Mouse (Mus musculus) CH12.LX (cell line): ENCODE measurements around the gene Klhl24. TPM values are rescaled to one million over a fixed set of nuclear protein-coding genes. Genes with fewer than 3 reads are reported as not detected.
A peak's percentile ranks its signal among the peaks of the same experiment; 100 is the strongest.

ENCODE experiments used
- DNase-seq: peaks from one replicate; pipeline ENCODE4 v3.0.0-alpha.2; 2013; ENCODE audit errors: extremely low read depth
- H3K27ac ChIP-seq: 2 replicates; pipeline ENCODE4 v1.5.1; 2012; ENCODE audit warnings: low read depth, mild to moderate bottlenecking, control low read depth, moderate library complexity; ENCODE audit not compliant: insufficient read depth
- H3K27me3 ChIP-seq: replicated peaks from 2 replicates; pipeline ENCODE3; 2012; ENCODE audit warnings: inconsistent platforms
- H3K36me3 ChIP-seq, 2 experiments: replicated peaks in 1 of 2; 2 replicates each; pipeline versions ENCODE3 to v1.6.1; 2012; ENCODE audit warnings: inconsistent platforms in 1 of 2, low read length in 1 of 2, mild to moderate bottlenecking in 1 of 2, mixed read lengths in 1 of 2, moderate library complexity in 1 of 2; ENCODE audit not compliant: control insufficient read depth in 1 of 2, insufficient read depth in 1 of 2
- H3K4me1 ChIP-seq, 2 experiments: 2 replicates each; pipeline ENCODE4 v1.6.1; 2012; ENCODE audit warnings: inconsistent platforms in 1 of 2, moderate library complexity in 1 of 2; ENCODE audit not compliant: insufficient read depth in 2 of 2, control insufficient read depth in 1 of 2
- H3K4me2 ChIP-seq: 2 replicates; pipeline ENCODE4 v1.6.1; 2012; ENCODE audit warnings: low read depth, mild to moderate bottlenecking, control low read depth; ENCODE audit not compliant: poor library complexity, insufficient read depth, severe bottlenecking
- H3K4me3 ChIP-seq, 3 experiments: fragments of 150-350 bp in 1 of 3; sonication (generic) in 1 of 3; replicated peaks in 1 of 3; 2 replicates each; pipeline versions ENCODE3 to v1.5.1; 2011 to 2012; ENCODE audit warnings: low read depth in 2 of 3, low read length in 2 of 3, mild to moderate bottlenecking in 2 of 3, moderate library complexity in 2 of 3, control low read depth in 1 of 3, improper control_type of control experiment in 1 of 3, inconsistent platforms in 1 of 3, mixed read lengths in 1 of 3; ENCODE audit not compliant: poor library complexity in 1 of 3
- H3K79me2 ChIP-seq: replicated peaks from 2 replicates; pipeline ENCODE4 v1.6.1; 2012; ENCODE audit warnings: mild to moderate bottlenecking, moderate library complexity; ENCODE audit not compliant: control insufficient read depth, poor library complexity, insufficient read depth, severe bottlenecking; ENCODE audit errors: extremely low read depth
- H3K9ac ChIP-seq: 2 replicates; pipeline ENCODE4 v1.6.1; 2012; ENCODE audit warnings: low read depth, mild to moderate bottlenecking, control low read depth, moderate library complexity; ENCODE audit not compliant: insufficient read depth
- H3K9me3 ChIP-seq: replicated peaks from 2 replicates; pipeline ENCODE3; 2012; ENCODE audit warnings: low read length, inconsistent platforms, mixed read lengths
- BHLHE40 ChIP-seq: IDR thresholded peaks from 2 replicates; pipeline ENCODE4 v1.6.1; 2011; ENCODE audit warnings: mild to moderate bottlenecking, low read depth, low read length, improper control_type of control experiment
- CHD1 ChIP-seq: IDR thresholded peaks from 2 replicates; pipeline ENCODE4 v1.6.1; 2012; ENCODE audit warnings: low read depth, low read length, improper control_type of control experiment, inconsistent platforms
- CHD2 ChIP-seq: IDR thresholded peaks from 2 replicates; pipeline ENCODE4 v1.6.1; 2011; ENCODE audit warnings: low read length, improper control_type of control experiment
- CTCF ChIP-seq, 2 experiments: IDR thresholded peaks in 1 of 2; conservative IDR thresholded peaks in 1 of 2; 2 replicates each; pipeline ENCODE4 v1.5.1; 2011 to 2012; ENCODE audit warnings: low read depth in 2 of 2, low read length in 2 of 2, improper control_type of control experiment in 1 of 2, inconsistent platforms in 1 of 2, mild to moderate bottlenecking in 1 of 2, moderate library complexity in 1 of 2
- E2F4 ChIP-seq: IDR thresholded peaks from 2 replicates; pipeline ENCODE4 v1.6.1; 2011; ENCODE audit warnings: low read depth, low read length, improper control_type of control experiment; ENCODE audit not compliant: insufficient replicate concordance
- ELF1 ChIP-seq: IDR thresholded peaks from 2 replicates; pipeline ENCODE4 v1.6.1; 2014; ENCODE audit warnings: low read depth, mild to moderate bottlenecking, inconsistent platforms, low read length, improper control_type of control experiment
- EP300 ChIP-seq: IDR thresholded peaks from 2 replicates; pipeline ENCODE4 v1.6.1; 2011; ENCODE audit warnings: low read length, improper control_type of control experiment
- ETS1 ChIP-seq: conservative IDR thresholded peaks from 2 replicates; pipeline ENCODE4 v1.6.1; 2012; ENCODE audit warnings: low read depth, mild to moderate bottlenecking, inconsistent platforms, low read length, improper control_type of control experiment, moderate library complexity
- GABPA ChIP-seq: IDR thresholded peaks from 2 replicates; pipeline ENCODE4 v1.6.1; 2012; ENCODE audit warnings: low read depth, low read length, improper control_type of control experiment, inconsistent platforms; ENCODE audit not compliant: insufficient replicate concordance
- HCFC1 ChIP-seq: IDR thresholded peaks from 2 replicates; pipeline ENCODE4 v1.6.1; 2012; ENCODE audit warnings: low read depth, mild to moderate bottlenecking, inconsistent platforms, low read length, improper control_type of control experiment
- IRF4 ChIP-seq: IDR thresholded peaks from 2 replicates; pipeline ENCODE4 v1.6.1; 2014; ENCODE audit warnings: low read depth, mild to moderate bottlenecking, inconsistent platforms, low read length, improper control_type of control experiment
- JUN ChIP-seq: IDR thresholded peaks from 2 replicates; pipeline ENCODE4 v1.6.1; 2011; ENCODE audit warnings: low read depth, mild to moderate bottlenecking, low read length, improper control_type of control experiment, moderate library complexity; ENCODE audit not compliant: insufficient read depth
- JUND ChIP-seq: conservative IDR thresholded peaks from 2 replicates; pipeline ENCODE4 v1.6.1; 2011; ENCODE audit warnings: low read depth, low read length, improper control_type of control experiment
- KAT2A ChIP-seq: IDR thresholded peaks from 2 replicates; pipeline ENCODE4 v1.6.1; 2012; ENCODE audit warnings: low read length, improper control_type of control experiment, inconsistent platforms; ENCODE audit not compliant: insufficient replicate concordance
- MAFK ChIP-seq: IDR thresholded peaks from 2 replicates; pipeline ENCODE4 v1.6.1; 2011; ENCODE audit warnings: low read length, improper control_type of control experiment; ENCODE audit not compliant: insufficient replicate concordance
- MAX ChIP-seq: IDR thresholded peaks from 2 replicates; pipeline ENCODE4 v1.6.1; 2011; ENCODE audit warnings: low read length, improper control_type of control experiment
- MAZ ChIP-seq: IDR thresholded peaks from 2 replicates; pipeline ENCODE4 v1.6.1; 2012; ENCODE audit warnings: low read depth, mild to moderate bottlenecking, inconsistent platforms, low read length, improper control_type of control experiment, moderate library complexity
- MEF2A ChIP-seq: IDR thresholded peaks from 2 replicates; pipeline ENCODE4 v1.6.1; 2014; ENCODE audit warnings: low read depth, mild to moderate bottlenecking, inconsistent platforms, low read length, improper control_type of control experiment, borderline replicate concordance
- MXI1 ChIP-seq: IDR thresholded peaks from 2 replicates; pipeline ENCODE4 v1.6.1; 2011; ENCODE audit warnings: mild to moderate bottlenecking, low read depth, low read length, improper control_type of control experiment
- MYC ChIP-seq: IDR thresholded peaks from 2 replicates; pipeline ENCODE4 v1.6.1; 2011; ENCODE audit warnings: low read depth, mild to moderate bottlenecking, improper control_type of control experiment, low read length
- NELFE ChIP-seq: IDR thresholded peaks from 2 replicates; pipeline ENCODE4 v1.6.1; 2011; ENCODE audit warnings: low read depth, low read length, improper control_type of control experiment
- NRF1 ChIP-seq: IDR thresholded peaks from 2 replicates; pipeline ENCODE4 v1.6.1; 2014; ENCODE audit warnings: low read depth, mild to moderate bottlenecking, inconsistent platforms, low read length, improper control_type of control experiment, moderate library complexity
- PAX5 ChIP-seq: IDR thresholded peaks from 2 replicates; pipeline ENCODE4 v1.6.1; 2012; ENCODE audit warnings: low read length, inconsistent platforms, mixed read lengths
- POLR2A ChIP-seq: IDR thresholded peaks from 2 replicates; pipeline ENCODE4 v1.6.1; 2011; ENCODE audit warnings: low read depth, mild to moderate bottlenecking, improper control_type of control experiment, low read length
- POLR2AphosphoS2 ChIP-seq: IDR thresholded peaks from 2 replicates; pipeline ENCODE4 v1.6.1; 2011; ENCODE audit warnings: low read depth, low read length, improper control_type of control experiment
- RAD21 ChIP-seq: IDR thresholded peaks from 2 replicates; pipeline ENCODE4 v1.6.1; 2011; ENCODE audit warnings: low read depth, mild to moderate bottlenecking, low read length, improper control_type of control experiment, moderate library complexity
- RCOR1 ChIP-seq: conservative IDR thresholded peaks from 2 replicates; pipeline ENCODE4 v1.6.1; 2012; ENCODE audit warnings: low read depth, mild to moderate bottlenecking, inconsistent platforms, low read length, improper control_type of control experiment
- SIN3A ChIP-seq: IDR thresholded peaks from 2 replicates; pipeline ENCODE4 v1.6.1; 2012; ENCODE audit warnings: low read length, improper control_type of control experiment, inconsistent platforms
- SMC3 ChIP-seq: IDR thresholded peaks from 2 replicates; pipeline ENCODE4 v1.6.1; 2011; ENCODE audit warnings: low read depth, low read length, improper control_type of control experiment
- TBP ChIP-seq: conservative IDR thresholded peaks from 2 replicates; pipeline ENCODE4 v1.6.1; 2011; ENCODE audit warnings: low read depth, low read length, improper control_type of control experiment
- TCF12 ChIP-seq: IDR thresholded peaks from 2 replicates; pipeline ENCODE4 v1.6.1; 2014; ENCODE audit warnings: low read depth, mild to moderate bottlenecking, inconsistent platforms, low read length, improper control_type of control experiment
- UBTF ChIP-seq: IDR thresholded peaks from 2 replicates; pipeline ENCODE4 v1.6.1; 2012; ENCODE audit warnings: low read depth, mild to moderate bottlenecking, inconsistent platforms, low read length, improper control_type of control experiment, moderate library complexity
- USF1 ChIP-seq: IDR thresholded peaks from 2 replicates; pipeline ENCODE4 v1.6.1; 2014; ENCODE audit warnings: low read depth, mild to moderate bottlenecking, inconsistent platforms, low read length, improper control_type of control experiment
- USF2 ChIP-seq: conservative IDR thresholded peaks from 2 replicates; pipeline ENCODE4 v1.6.1; 2011; ENCODE audit warnings: low read depth, low read length, improper control_type of control experiment
- ZC3H11A ChIP-seq: IDR thresholded peaks from 2 replicates; pipeline ENCODE4 v1.6.1; 2012; ENCODE audit warnings: low read depth, mild to moderate bottlenecking, inconsistent platforms, low read length, improper control_type of control experiment
- ZKSCAN1 ChIP-seq: IDR thresholded peaks from 2 replicates; pipeline ENCODE4 v1.6.1; 2012; ENCODE audit warnings: low read depth, inconsistent platforms, low read length, improper control_type of control experiment, borderline replicate concordance
- ZMIZ1 ChIP-seq: IDR thresholded peaks from 2 replicates; pipeline ENCODE4 v1.6.1; 2012; ENCODE audit warnings: low read depth, mild to moderate bottlenecking, inconsistent platforms, low read length, improper control_type of control experiment
- ZNF384 ChIP-seq: IDR thresholded peaks from 2 replicates; pipeline ENCODE4 v1.6.1; 2012; ENCODE audit warnings: low read depth, low read length, improper control_type of control experiment, inconsistent platforms
- dilution Hi-C: fragments of 300-500 bp; cut with MboI; formaldehyde crosslinking; loops from 2 replicates; pipeline ENCODE4 v1.14.3; 2020; ENCODE audit warnings: low sequenced_read_pairs; ENCODE audit not compliant: extremely low pct_unique_long_range_greater_than_20kb, extremely low pct_ligation_motif_present
- in situ Hi-C: fragments of 300-500 bp; cut with MboI; formaldehyde crosslinking; loops from 3 replicates; pipeline ENCODE4 v1.14.3; 2019; ENCODE audit warnings: low sequenced_read_pairs, low pct_ligation_motif_present, low pct_unique_long_range_greater_than_20kb, mixed read lengths
- polyA plus RNA-seq: library from polyadenylated mRNA; unstranded; fragments of >175 nt; gene quantifications from 2 replicates; pipeline ENCODE4 v1.2.1, GENCODE M21; 2012; ENCODE audit warnings: low read depth; ENCODE audit not compliant: insufficient read length
- total RNA-seq, 2 experiments: library from RNA; depleted of rRNA; stranded (reverse); fragments of 300-350 nt in 1 of 2; fragments of >200 nt in 1 of 2; gene quantifications; 2 replicates each; pipeline ENCODE4 v1.2.3; 2012 to 2014

Gene Klhl24
- total RNA-seq (2012; rRNA removed) (8.1 and 19.6 TPM in 2 replicates), total RNA-seq (2014; rRNA removed) (31.1 and 33.5 TPM in 2 replicates), polyA plus RNA-seq (14.9 and 15.9 TPM in 2 replicates)

DNA sequence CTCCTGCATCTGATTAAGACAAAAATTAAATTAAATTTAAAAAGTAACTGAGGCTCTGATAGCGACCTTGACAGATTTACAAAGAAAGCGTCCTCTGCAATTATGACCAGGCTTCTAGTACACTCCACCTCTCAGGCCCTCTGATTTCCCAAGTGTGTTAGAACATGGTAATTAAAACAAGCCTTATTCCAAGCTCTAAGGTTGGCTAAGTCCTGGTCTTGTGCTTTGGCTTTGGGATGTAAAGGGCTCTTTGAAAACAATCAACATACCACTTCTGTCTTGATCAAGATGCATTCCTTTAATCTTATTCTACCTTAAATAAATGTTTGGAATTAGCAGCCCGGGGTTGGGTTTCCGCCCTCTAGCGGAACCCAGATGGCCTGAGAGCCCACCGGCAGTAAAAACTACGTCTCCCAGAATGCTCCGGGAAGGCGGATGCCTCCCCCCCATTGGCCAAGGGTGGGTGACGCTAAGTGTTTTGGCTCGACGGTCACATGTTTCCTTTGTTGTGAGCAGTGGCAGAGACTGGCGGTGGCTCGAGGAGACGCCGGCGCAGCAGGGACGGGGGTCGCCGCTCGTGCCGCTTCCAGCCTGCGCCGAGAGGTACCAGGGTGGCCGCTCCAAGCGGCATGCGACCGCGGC is at the start of gene Klhl24:
Gene Klhl24, plus strand, starts transcription at position 474 of the 642 bp plus-strand sequence.
- Histone ChIP-seq H3K4me3 (peak within 1 kb of the TSS; percentile 71 to 87 (median 80)), H3K9me3 (peaks cover 15% of the 10 kb centered on the region), H3K27ac (peak within 1 kb of the TSS; percentile 90), H3K27me3 (no peaks in the 10 kb centered on the region), H3K36me3 (peaks cover 0 to 9% of the 10 kb centered on the region in 2 experiments), H3K4me1 (peaks cover 0 to 20% of the 10 kb centered on the region in 2 experiments; a peak in 2 of 4 replicates), H3K79me2 (no peaks in the 10 kb centered on the region), H3K9ac (peak within 1 kb of the TSS; percentile 66), H3K4me2 (peak within 1 kb of the TSS; percentile 70)
- TF ChIP-seq MAFK (no peak), SMC3 (peak; percentile 26; the same call in 1 of the 2 replicates), KAT2A (peak; percentile 96), ELF1 (peak; percentile 92), USF1 (peak; percentile 86), BHLHE40 (no peak), GABPA (peak; percentile 84; the same call in 1 of the 2 replicates), CHD2 (peak; percentile 71; the same call in 1 of the 2 replicates), TCF12 (peak; percentile 76; the same call in 1 of the 2 replicates), ETS1 (0 out of 2 replicates have a peak, but pooled peaks have one; percentile 32), POLR2A (peak; percentile 46), RCOR1 (no peak), IRF4 (0 out of 2 replicates have a peak, but pooled peaks have one; percentile 16), RAD21 (peak; percentile 38), HCFC1 (peak; percentile 97), CHD1 (no peak), POLR2AphosphoS2 (peak; percentile 79; the same call in 1 of the 2 replicates), MEF2A (no peak; the same call in 1 of the 2 replicates), JUND (no peak), MXI1 (peak; percentile 99), ZC3H11A (no peak), CTCF (conservative IDR thresholded peaks at IDR 0.05 in 1 of 2, IDR thresholded peaks at IDR 0.05 in 1 of 2; ENCODE audit: low read depth in 2 of 2, low read length in 2 of 2) (peak in 1 of 2 experiments; percentile 79; a peak in 2 of 4 replicates), MYC (peak; percentile 39; the same call in 1 of the 2 replicates), SIN3A (peak; percentile 100), ZNF384 (no peak), ZMIZ1 (peak; percentile 56; the same call in 1 of the 2 replicates), TBP (0 out of 2 replicates have a peak, but pooled peaks have one; percentile 14), NELFE (peak; percentile 66; the same call in 1 of the 2 replicates), EP300 (no peak), E2F4 (no peak), UBTF (no peak), MAX (peak; percentile 94), PAX5 (no peak), NRF1 (peak; percentile 62), MAZ (peak; percentile 34; the same call in 1 of the 2 replicates), USF2 (peak; percentile 69), ZKSCAN1 (no peak), JUN (no peak)
- dilution Hi-C loops (no loop called here), in situ Hi-C loops (loop anchor here (10.0 to 25.0 kb wide), 3 partner anchors 122 to 360 kb away; no protein-coding TSS in a partner anchor)
- peak; percentile 99 for DNase-seq
